Mouse (Mus musculus) hindbrain, embryonic 12.5 days (tissue): ENCODE results near the gene Utrn. TPM values are rescaled to one million over a fixed set of nuclear protein-coding genes. Genes with fewer than 3 reads are reported as not detected.

Experiments used
- ATAC-seq: fragments of 200-750 bp; cut with Nextera tagmentation; 2 replicates; pipeline ENCODE4 v1.8.0; 2017; ENCODE audit warnings: moderate TSS enrichment; ENCODE audit not compliant: low FRiP score
- H3K27ac ChIP-seq: fragments of 300-500 bp; sonication (generic); 2 replicates; pipeline ENCODE4 v1.5.1; 2016; ENCODE audit warnings: mild to moderate bottlenecking
- H3K27me3 ChIP-seq: fragments of 300-500 bp; sonication (generic); 2 replicates; pipeline ENCODE4 v1.6.1; 2016; ENCODE audit warnings: mild to moderate bottlenecking
- H3K36me3 ChIP-seq: fragments of 300-500 bp; sonication (generic); 2 replicates; pipeline ENCODE4 v1.6.1; 2016; ENCODE audit warnings: mild to moderate bottlenecking
- H3K4me1 ChIP-seq: fragments of 300-500 bp; sonication (generic); 2 replicates; pipeline ENCODE4 v1.6.1; 2016
- H3K4me2 ChIP-seq: fragments of 300-500 bp; sonication (generic); replicated peaks from 2 replicates; pipeline ENCODE4 v1.6.1; 2016; ENCODE audit warnings: mild to moderate bottlenecking
- H3K4me3 ChIP-seq: fragments of 300-500 bp; sonication (generic); 2 replicates; pipeline ENCODE4 v1.5.1; 2016; ENCODE audit warnings: mild to moderate bottlenecking
- H3K9ac ChIP-seq: fragments of 300-500 bp; sonication (generic); 2 replicates; pipeline ENCODE4 v1.6.1; 2016; ENCODE audit warnings: mild to moderate bottlenecking, moderate library complexity
- H3K9me3 ChIP-seq: fragments of 300-500 bp; sonication (generic); replicated peaks from 2 replicates; pipeline ENCODE4 v1.6.1; 2016; ENCODE audit warnings: mild to moderate bottlenecking
- WGBS: fragments of 180-500 bp; shearing (Covaris S2); methylation state at CpG from one replicate; pipeline ENCODE4 v1.1.7; 2016; 5-methylcytosine and 5-hydroxymethylcytosine counted together
- polyA plus RNA-seq: library from polyadenylated mRNA; unstranded; fragments of >200 nt; fragmentation: Nextera tagmentation; extraction: Ambion mirVana; gene quantifications from 2 replicates; pipeline ENCODE4 v1.2.1, GENCODE M21; 2016

Utrn gene
- polyA plus RNA-seq, 1 experiment from 2014 or later, result 56.0 TPM

GRCm38 (mm10) chr10:12586825-12587224 is 282.3 kb downstream of the Utrn start:
- WGBS, result 73% methylated on average over 2 of the region's 2 CpGs
- ATAC-seq, result no peak

GRCm38 (mm10) chr10:12586200-12586599 is 283.0 kb downstream of the Utrn start:
- Histone ChIP-seq H3K36me3 (no peaks in the 10 kb centered on the region), H3K27me3 (no peaks in the 10 kb centered on the region), H3K9me3 (no peaks in the 10 kb centered on the region), H3K4me1 (0 out of 2 replicates have a peak, but pooled peaks cover 3% of the 10 kb centered on the region), H3K4me3 (no peak overlapping the region), H3K27ac (no peak overlapping the region), H3K9ac (no peak overlapping the region), H3K4me2 (no peak overlapping the region)
- no peak for ATAC-seq
- WGBS, result 89% methylated on average over 1 of the region's 1 CpGs

More at GRCm38 (mm10) chr10:12586825-12587224, 282.3 kb downstream of the Utrn start:
- Histone ChIP-seq H3K9ac (no peak overlapping the region), H3K27ac (no peak overlapping the region), H3K4me3 (no peak overlapping the region), H3K4me1 (0 out of 2 replicates have a peak, but pooled peaks cover 3% of the 10 kb centered on the region), H3K4me2 (no peak overlapping the region), H3K9me3 (no peaks in the 10 kb centered on the region), H3K36me3 (no peaks in the 10 kb centered on the region), H3K27me3 (no peaks in the 10 kb centered on the region)

- 94% methylated on average over 3 of the region's 3 CpGs for WGBS
- Histone ChIP-seq H3K4me2 (no peak overlapping the region), H3K9ac (no peak overlapping the region), H3K27me3 (no peaks in the 10 kb centered on the region), H3K4me3 (no peak overlapping the region), H3K27ac (no peak overlapping the region), H3K9me3 (no peaks in the 10 kb centered on the region), H3K4me1 (0 out of 2 replicates have a peak, but pooled peaks cover 3% of the 10 kb centered on the region), H3K36me3 (no peaks in the 10 kb centered on the region)
- ATAC-seq, result no peak
Observed at GRCm38 (mm10) chr10:12583473-12583872, 285.7 kb downstream of the Utrn start.

GRCm38 (mm10) chr10:12579048-12579447 is 290.1 kb downstream of the Utrn start:
- Histone ChIP-seq H3K4me3 (no peak overlapping the region), H3K36me3 (no peaks in the 10 kb centered on the region), H3K27me3 (no peaks in the 10 kb centered on the region), H3K9me3 (no peaks in the 10 kb centered on the region), H3K9ac (no peak overlapping the region), H3K27ac (no peak overlapping the region), H3K4me2 (no peak overlapping the region), H3K4me1 (peaks cover 3% of the 10 kb centered on the region; the same call in 1 of the 2 replicates)
- ATAC-seq, result no peak
- WGBS, result 17% methylated on average over 1 of the region's 1 CpGs

- no peak overlapping the region for H3K9ac ChIP-seq
- H3K27ac ChIP-seq, result no peak overlapping the region
- ATAC-seq, result no peak
- 79% methylated on average over 8 of the region's 8 CpGs for WGBS
- peaks cover 8% of the 10 kb centered on the region for H3K4me1 ChIP-seq
- H3K4me3 ChIP-seq, result no peak overlapping the region
- H3K27me3 ChIP-seq, result no peaks in the 10 kb centered on the region
- no peaks in the 10 kb centered on the region for H3K9me3 ChIP-seq
- H3K36me3 ChIP-seq, result no peaks in the 10 kb centered on the region
- no peak overlapping the region for H3K4me2 ChIP-seq
Observed at GRCm38 (mm10) chr10:12575849-12576435, 293.2 kb downstream of the Utrn start.

- Histone ChIP-seq H3K36me3 (no peaks in the 10 kb centered on the region), H3K9ac (no peak overlapping the region), H3K9me3 (no peaks in the 10 kb centered on the region), H3K4me1 (peaks cover 8% of the 10 kb centered on the region), H3K4me3 (no peak overlapping the region), H3K4me2 (no peak overlapping the region), H3K27me3 (no peaks in the 10 kb centered on the region), H3K27ac (no peak overlapping the region)
- peak; percentile 35; the same call in 1 of the 2 replicates for ATAC-seq
- 52% methylated on average over 10 of the region's 10 CpGs for WGBS
Observed at GRCm38 (mm10) chr10:12574760-12575159, 294.4 kb downstream of the Utrn start.

- Histone ChIP-seq H3K4me3 (no peak overlapping the region), H3K27ac (no peak overlapping the region), H3K4me1 (peaks cover 8% of the 10 kb centered on the region), H3K4me2 (no peak overlapping the region), H3K9ac (peak overlapping the region; percentile 43; the same call in 1 of the 2 replicates), H3K9me3 (no peaks in the 10 kb centered on the region), H3K27me3 (no peaks in the 10 kb centered on the region), H3K36me3 (no peaks in the 10 kb centered on the region)
- WGBS, result 6% methylated on average over 6 of the region's 6 CpGs
- no peak for ATAC-seq
Observed at GRCm38 (mm10) chr10:12573601-12574000, 295.6 kb downstream of the Utrn start.

GRCm38 (mm10) chr10:12572759-12573158 is 296.4 kb downstream of the Utrn start:
- Histone ChIP-seq H3K4me3 (no peak overlapping the region), H3K9me3 (no peaks in the 10 kb centered on the region), H3K36me3 (no peaks in the 10 kb centered on the region), H3K4me1 (peaks cover 8% of the 10 kb centered on the region), H3K27me3 (no peaks in the 10 kb centered on the region), H3K27ac (no peak overlapping the region), H3K4me2 (no peak overlapping the region), H3K9ac (no peak overlapping the region)
- ATAC-seq, result no peak
- WGBS, result 17% methylated on average over 4 of the region's 4 CpGs

- H3K36me3 ChIP-seq, result no peaks in the 10 kb centered on the region
- no peak overlapping the region for H3K4me2 ChIP-seq
- WGBS, result 78% methylated on average over 4 of the region's 4 CpGs
- ATAC-seq, result no peak
- no peak overlapping the region for H3K4me3 ChIP-seq
- no peaks in the 10 kb centered on the region for H3K9me3 ChIP-seq
- H3K27ac ChIP-seq, result no peak overlapping the region
- H3K9ac ChIP-seq, result no peak overlapping the region
- no peaks in the 10 kb centered on the region for H3K27me3 ChIP-seq
- no peaks in the 10 kb centered on the region for H3K4me1 ChIP-seq
Observed at GRCm38 (mm10) chr10:12564425-12564824, 304.7 kb downstream of the Utrn start.

- 73% methylated on average over 5 of the region's 5 CpGs for WGBS
- ATAC-seq, result no peak
- no peaks in the 10 kb centered on the region for H3K9me3 ChIP-seq
Observed at GRCm38 (mm10) chr10:12558810-12559209, 310.4 kb downstream of the Utrn start.

GRCm38 (mm10) chr10:12554090-12554718 is 315.0 kb downstream of the Utrn start:
- Histone ChIP-seq H3K27me3 (no peaks in the 10 kb centered on the region), H3K4me1 (peaks cover 19% of the 10 kb centered on the region), H3K4me2 (no peak overlapping the region), H3K4me3 (no peak overlapping the region), H3K9ac (no peak overlapping the region), H3K27ac (no peak overlapping the region), H3K9me3 (no peaks in the 10 kb centered on the region), H3K36me3 (no peaks in the 10 kb centered on the region)
- no peak for ATAC-seq
- 57% methylated on average over 2 of the region's 2 CpGs for WGBS

More at GRCm38 (mm10) chr10:12558810-12559209, 310.4 kb downstream of the Utrn start:
- no peaks in the 10 kb centered on the region for H3K4me1 ChIP-seq
- no peak overlapping the region for H3K9ac ChIP-seq
- H3K27me3 ChIP-seq, result no peaks in the 10 kb centered on the region
- no peak overlapping the region for H3K27ac ChIP-seq
- no peak overlapping the region for H3K4me2 ChIP-seq
- H3K36me3 ChIP-seq, result no peaks in the 10 kb centered on the region
- no peak overlapping the region for H3K4me3 ChIP-seq

- no peak overlapping the region for H3K9ac ChIP-seq
- H3K27ac ChIP-seq, result peak overlapping the region; percentile 35
- no peaks in the 10 kb centered on the region for H3K9me3 ChIP-seq
- H3K27me3 ChIP-seq, result no peaks in the 10 kb centered on the region
- no peak overlapping the region for H3K4me3 ChIP-seq
- peaks cover 29% of the 10 kb centered on the region for H3K4me1 ChIP-seq
- 0 out of 2 replicates have a peak, but pooled peaks have one; percentile 5 for ATAC-seq
- no peak overlapping the region for H3K4me2 ChIP-seq
- WGBS, result 51% methylated on average over 5 of the region's 5 CpGs
- H3K36me3 ChIP-seq, result no peaks in the 10 kb centered on the region
Observed at GRCm38 (mm10) chr10:12552890-12553278, 316.3 kb downstream of the Utrn start.
